9 mouse cellular contexts compared by ENCODE assay signal in the genomic region with DNA sequence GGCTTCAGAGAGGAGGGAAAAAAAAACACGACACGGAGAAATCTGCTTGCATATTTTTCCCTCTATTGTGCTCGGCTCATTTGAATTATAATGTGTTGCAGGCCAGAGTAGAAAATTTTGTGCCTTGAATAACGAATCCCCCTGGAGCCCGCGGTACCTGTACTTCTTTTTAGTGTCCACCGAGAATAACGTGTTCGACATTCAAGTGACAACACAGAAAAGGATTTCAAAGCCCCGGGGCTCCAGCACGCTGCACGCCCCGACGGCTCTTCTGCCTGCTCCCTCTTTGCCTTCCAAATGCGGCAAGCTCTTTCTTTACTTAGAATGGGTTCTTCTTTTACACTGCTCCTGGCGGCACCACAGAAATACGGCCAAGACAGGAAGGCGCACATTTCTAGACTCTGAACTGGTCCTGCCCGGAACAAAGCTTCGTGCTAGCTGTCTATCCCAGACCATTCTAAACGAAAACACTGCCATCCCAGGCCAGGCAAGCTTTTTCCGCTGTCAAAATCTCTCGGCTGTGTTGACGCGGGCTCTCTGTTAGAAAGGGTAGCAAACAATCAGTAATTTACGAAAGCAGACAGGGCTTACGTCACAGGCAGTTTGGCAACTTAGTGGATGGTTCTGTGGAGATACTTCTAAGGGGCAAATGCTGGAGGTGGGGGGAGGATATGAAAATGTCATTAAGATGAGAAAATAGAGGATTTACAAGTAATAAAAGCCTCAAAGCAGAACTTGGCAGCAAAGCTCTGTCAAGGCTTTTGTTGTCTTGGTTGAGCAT.
A peak's percentile ranks its signal among the peaks of the same experiment; 100 is the strongest.
DNase-seq lines count a peak whose midpoint lies in the region; ATAC-seq and TF ChIP-seq lines count a peak whose summit lies in the region.
"Had no signal": no experiment of that assay in that cellular context is flagged by ENCODE, and none has a peak within 500 bp of the region (broad histone marks: within the 10 kb centered on the region; RNA-seq: fewer than 3 reads in every experiment).

No protein-coding gene starts in this region.

- H3K36me3 ChIP-seq in hindbrain, embryonic 11.5 days (ENCODE audit: control insufficient read depth, insufficient read depth, low read length) = no peaks in the 10 kb centered on the region
- no peaks in the 10 kb centered on the region for H3K36me3 ChIP-seq in lung, embryonic 14.5 days (ENCODE audit: insufficient read depth)

- 3% methylated on average over 27 of the region's 27 CpGs for whole genome bisulfite sequencing in hindbrain, embryonic 11.5 days
- WGBS in lung, embryonic 14.5 days = 4% methylated on average over 27 of the region's 27 CpGs
- 11% methylated on average over 27 of the region's 27 CpGs for WGBS in olfactory bulb, adult 2 months

- peaks cover 6% of the 10 kb centered on the region; the same call in 1 of the 2 replicates for H3K4me1 ChIP-seq in hindbrain, embryonic 11.5 days (replicated peaks; ENCODE audit: control insufficient read depth, insufficient read depth, low read length)
- no peaks in the 10 kb centered on the region; the same call in 1 of the 2 replicates for H3K4me1 ChIP-seq in lung, embryonic 14.5 days (ENCODE audit: insufficient read depth)
- H3K4me1 ChIP-seq in olfactory bulb, adult 2 months (ENCODE audit: control insufficient read depth, insufficient read depth, low read length) = peaks cover 14% of the 10 kb centered on the region

- DNase-seq in urinary bladder, postnatal 14 days (ENCODE audit: low spot score) = peak; percentile 20
- DNase-seq in urinary bladder, postnatal 10 days (ENCODE audit: low spot score) = no peak
- DNase-seq in fibroblast of lung, adult 2 months (ENCODE audit: low read depth) = peak; percentile 34
- DNase-seq in hindbrain, embryonic 11.5 days (ENCODE audit: low spot score) = peak; percentile 66
- DNase-seq in layer of hippocampus, adult 9-10 months (ENCODE audit: low spot score) = peak; percentile 38
- DNase-seq in lung, embryonic 14.5 days = peak; percentile 68
- no peak for DNase-seq in gastrocnemius, adult 18-20 months (ENCODE audit: low spot score)

- H3K9ac ChIP-seq in hindbrain, embryonic 11.5 days (ENCODE audit: low read depth, low read length) = peak overlapping the region; percentile 58
- H3K9ac ChIP-seq in lung, embryonic 14.5 days = peak overlapping the region; percentile 32

- TF ChIP-seq CTCF in lung, embryonic 14.5 days (IDR thresholded peaks at IDR 0.05; ENCODE audit: low read depth) = no peak; the same call in 1 of the 2 replicates
- TF ChIP-seq CTCF in olfactory bulb, adult 2 months (IDR thresholded peaks at IDR 0.05; ENCODE audit: insufficient read depth, low read depth, low read length) = no peak

- peak overlapping the region; percentile 69 for H3K4me2 ChIP-seq in hindbrain, embryonic 11.5 days (replicated peaks; ENCODE audit: low read depth, low read length)
- H3K4me2 ChIP-seq in lung, embryonic 14.5 days = peak overlapping the region; percentile 67

- peak overlapping the region; percentile 32 for H3K4me3 ChIP-seq in hindbrain, embryonic 11.5 days (ENCODE audit: low read depth, low read length)
- peak overlapping the region; percentile 30 for H3K4me3 ChIP-seq in lung, embryonic 14.5 days (ENCODE audit: low read depth, low read length)
- H3K4me3 ChIP-seq in olfactory bulb, adult 2 months (ENCODE audit: insufficient read depth, low read depth, low read length) = peak overlapping the region; percentile 23

- no peaks in the 10 kb centered on the region for H3K9me3 ChIP-seq in hindbrain, embryonic 11.5 days (ENCODE audit: control insufficient read depth, low read length)
- no peaks in the 10 kb centered on the region for H3K9me3 ChIP-seq in lung, embryonic 14.5 days (ENCODE audit: low read depth, low read length)

- 0 out of 2 replicates have a peak, but pooled peaks have one; percentile 19 for TF ChIP-seq POLR2A in olfactory bulb, adult 2 months (IDR thresholded peaks at IDR 0.05; ENCODE audit: insufficient read depth, low read depth, low read length)

- peak overlapping the region; percentile 65 for H3K27ac ChIP-seq in hindbrain, embryonic 11.5 days (ENCODE audit: low read depth, low read length)
- H3K27ac ChIP-seq in lung, embryonic 14.5 days (ENCODE audit: low read depth) = no peak overlapping the region
- H3K27ac ChIP-seq in olfactory bulb, adult 2 months (ENCODE audit: insufficient read depth, low read depth, low read length) = peak overlapping the region; percentile 73

- 0 out of 2 replicates have a peak, but pooled peaks have one; percentile 6 for ATAC-seq in hindbrain, embryonic 11.5 days (ENCODE audit: low FRiP score)
- 0 out of 2 replicates have a peak, but pooled peaks have one; percentile 45 for ATAC-seq in lung, embryonic 14.5 days (ENCODE audit: insufficient read depth)
- ATAC-seq: Patski had no signal

- H3K27me3 ChIP-seq in hindbrain, embryonic 11.5 days (ENCODE audit: control insufficient read depth, insufficient read depth, low read length) = no peaks in the 10 kb centered on the region
- H3K27me3 ChIP-seq in lung, embryonic 14.5 days (ENCODE audit: insufficient read depth, low read length) = peaks cover 23% of the 10 kb centered on the region
- H3K27me3 ChIP-seq: Patski had no signal

Comparison
In these comparisons a context has a peak if more than half of its experiments do, and no peak if none do; other contexts are left out.
1. DNase-seq: peak in urinary bladder, postnatal 14 days (single experiment), fibroblast of lung, adult 2 months (single experiment), hindbrain, embryonic 11.5 days (single experiment), layer of hippocampus, adult 9-10 months (single experiment) and lung, embryonic 14.5 days (single experiment); none in urinary bladder, postnatal 10 days (single experiment) and gastrocnemius, adult 18-20 months (single experiment).
2. Peak in every context shown above with its lines, with median percentiles within 50 percentile points of each other: H3K4me3 ChIP-seq.